Mouse (Mus musculus) midbrain, embryonic 16.5 days (tissue): Measurements from ENCODE around the gene Tectb. TPM values are rescaled to one million over a fixed set of nuclear protein-coding genes. Genes with fewer than 3 reads are reported as not detected.

Experiments used
- ATAC-seq: fragments of 200-750 bp; cut with Nextera tagmentation; 2 replicates; pipeline ENCODE4 v1.8.0; 2017; ENCODE audit warnings: moderate TSS enrichment
- H3K27ac ChIP-seq: fragments of 300-500 bp; sonication (generic); 2 replicates; pipeline ENCODE4 v1.5.1; 2014; ENCODE audit warnings: mild to moderate bottlenecking, low read length, mixed read lengths
- H3K27me3 ChIP-seq: fragments of 300-500 bp; sonication (generic); 2 replicates; pipeline ENCODE4 v1.6.1; 2014; ENCODE audit warnings: low read depth, low read length, mixed read lengths; ENCODE audit not compliant: control insufficient read depth, insufficient read depth
- H3K36me3 ChIP-seq: fragments of 300-500 bp; sonication (generic); 2 replicates; pipeline ENCODE4 v1.6.1; 2014; ENCODE audit warnings: mild to moderate bottlenecking, low read length, moderate library complexity, mixed read lengths; ENCODE audit not compliant: control insufficient read depth, insufficient read depth
- H3K4me1 ChIP-seq: fragments of 300-500 bp; sonication (generic); 2 replicates; pipeline ENCODE4 v1.6.1; 2014; ENCODE audit warnings: mild to moderate bottlenecking, low read length, mixed read lengths; ENCODE audit not compliant: control insufficient read depth, insufficient read depth
- H3K4me2 ChIP-seq: fragments of 300-500 bp; sonication (generic); 2 replicates; pipeline ENCODE4 v1.6.1; 2014; ENCODE audit warnings: mild to moderate bottlenecking, low read length, mixed read lengths
- H3K4me3 ChIP-seq: fragments of 300-500 bp; sonication (generic); 2 replicates; pipeline ENCODE4 v1.5.1; 2014; ENCODE audit warnings: low read depth, mild to moderate bottlenecking, low read length, moderate library complexity, mixed read lengths
- H3K9ac ChIP-seq: fragments of 300-500 bp; sonication (generic); 2 replicates; pipeline ENCODE4 v1.6.1; 2014; ENCODE audit warnings: low read depth, low read length, mixed read lengths
- H3K9me3 ChIP-seq: fragments of 300-500 bp; sonication (generic); replicated peaks from 2 replicates; pipeline ENCODE4 v1.6.1; 2014; ENCODE audit warnings: mild to moderate bottlenecking, low read length, mixed read lengths; ENCODE audit not compliant: control insufficient read depth, poor library complexity, severe bottlenecking
- WGBS: fragments of 180-500 bp; shearing (Covaris S2); extraction: QIAGEN DNeasy Blood & Tissue Kit; methylation state at CpG from one replicate; pipeline ENCODE4 v1.1.7; 2014; 5-methylcytosine and 5-hydroxymethylcytosine counted together
- polyA plus RNA-seq: library from polyadenylated mRNA; unstranded; fragments of >200 nt; fragmentation: Nextera tagmentation; extraction: Ambion mirVana; gene quantifications from 2 replicates; pipeline ENCODE4 v1.2.1, GENCODE M21; 2015

Gene Tectb
- polyA plus RNA-seq, 1 experiment from 2014 or later = 0.41 TPM

DNA sequence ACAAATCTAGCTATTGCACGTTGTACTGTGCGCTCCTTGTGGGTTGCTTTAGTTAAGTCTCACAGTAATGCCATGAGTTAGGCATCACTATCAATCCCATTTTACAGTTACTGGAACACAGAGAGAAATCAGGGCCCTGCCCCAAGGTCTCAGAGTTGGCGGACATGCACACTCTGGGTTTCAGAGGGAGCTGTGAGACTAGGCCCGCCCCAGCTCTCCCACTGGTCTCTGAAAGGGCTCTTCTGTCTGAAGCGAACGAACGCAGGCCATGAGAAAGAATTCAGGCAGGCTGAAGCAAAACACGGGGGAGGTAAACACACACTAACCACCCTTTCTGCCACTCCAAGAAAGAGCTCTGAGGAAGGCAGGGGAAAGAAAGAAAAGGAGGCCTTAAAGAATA is 21.9 kb upstream of the Tectb start:
- H3K9ac ChIP-seq = no peak overlapping the region
- H3K9me3 ChIP-seq = no peaks in the 10 kb centered on the region
- H3K4me3 ChIP-seq = no peak overlapping the region
- H3K36me3 ChIP-seq = no peaks in the 10 kb centered on the region
- ATAC-seq = no peak
- no peaks in the 10 kb centered on the region for H3K27me3 ChIP-seq
- no peak overlapping the region for H3K27ac ChIP-seq
- no peaks in the 10 kb centered on the region for H3K4me1 ChIP-seq
- no peak overlapping the region for H3K4me2 ChIP-seq
- 64% methylated on average over 8 of the region's 8 CpGs for WGBS

DNA sequence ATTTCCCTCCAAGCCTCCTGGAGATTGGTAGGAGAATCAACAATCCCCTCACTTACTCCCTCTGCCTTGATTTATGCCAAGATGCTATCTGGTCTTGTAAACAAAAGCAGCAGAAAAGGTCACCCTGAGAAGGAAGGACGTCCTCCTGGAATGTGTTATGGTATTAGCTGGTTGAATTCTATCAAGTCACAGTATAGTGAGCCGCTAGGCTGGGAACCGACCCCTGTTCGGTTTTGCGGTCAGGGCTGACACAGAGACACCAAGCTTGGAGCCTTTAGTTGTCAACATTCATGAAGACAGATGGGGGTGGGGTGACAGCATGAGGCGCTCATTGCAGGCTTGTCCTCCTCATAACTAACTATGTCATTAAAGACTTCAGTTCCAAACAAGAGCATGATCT is 20.7 kb upstream of the Tectb start:
- H3K9me3 ChIP-seq = no peaks in the 10 kb centered on the region
- no peak overlapping the region for H3K4me3 ChIP-seq
- H3K27me3 ChIP-seq = no peaks in the 10 kb centered on the region
- H3K4me2 ChIP-seq = no peak overlapping the region
- no peak overlapping the region for H3K9ac ChIP-seq
- H3K4me1 ChIP-seq = no peaks in the 10 kb centered on the region
- H3K27ac ChIP-seq = no peak overlapping the region
- WGBS = 90% methylated on average over 6 of the region's 6 CpGs
- no peak for ATAC-seq
- no peaks in the 10 kb centered on the region for H3K36me3 ChIP-seq

DNA sequence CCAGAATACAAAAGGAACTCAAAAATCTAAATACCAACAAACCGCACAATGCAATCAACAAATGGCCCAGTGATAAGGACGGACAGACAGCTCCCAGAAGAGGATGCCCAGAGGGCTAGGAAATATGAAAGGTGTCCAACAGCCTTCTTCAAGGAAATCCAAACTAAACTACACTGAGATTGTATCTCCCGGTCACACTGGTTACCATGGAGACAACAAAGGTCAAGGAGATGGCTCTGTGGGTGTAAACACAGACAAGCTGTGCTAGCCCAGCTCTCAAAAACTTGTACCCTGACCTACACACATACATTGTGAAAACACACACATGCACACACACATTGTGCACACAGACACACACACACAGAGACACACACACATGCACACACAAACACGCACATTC is 18.3 kb upstream of the Tectb start:
- Histone ChIP-seq H3K9me3 (no peaks in the 10 kb centered on the region), H3K9ac (no peak overlapping the region), H3K27me3 (no peaks in the 10 kb centered on the region), H3K27ac (no peak overlapping the region), H3K4me3 (no peak overlapping the region), H3K4me2 (no peak overlapping the region), H3K4me1 (no peaks in the 10 kb centered on the region), H3K36me3 (no peaks in the 10 kb centered on the region)
- ATAC-seq = no peak
- 72% methylated on average over 4 of the region's 4 CpGs for WGBS

GRCm38 (mm10) chr19:55164162-55164561 is 16.4 kb upstream of the Tectb start:
- Histone ChIP-seq H3K27me3 (no peaks in the 10 kb centered on the region), H3K4me1 (no peaks in the 10 kb centered on the region), H3K9ac (no peak overlapping the region), H3K4me3 (no peak overlapping the region), H3K36me3 (no peaks in the 10 kb centered on the region), H3K4me2 (no peak overlapping the region), H3K27ac (no peak overlapping the region), H3K9me3 (no peaks in the 10 kb centered on the region)
- no peak for ATAC-seq
- 88% methylated on average over 1 of the region's 1 CpGs for WGBS

DNA sequence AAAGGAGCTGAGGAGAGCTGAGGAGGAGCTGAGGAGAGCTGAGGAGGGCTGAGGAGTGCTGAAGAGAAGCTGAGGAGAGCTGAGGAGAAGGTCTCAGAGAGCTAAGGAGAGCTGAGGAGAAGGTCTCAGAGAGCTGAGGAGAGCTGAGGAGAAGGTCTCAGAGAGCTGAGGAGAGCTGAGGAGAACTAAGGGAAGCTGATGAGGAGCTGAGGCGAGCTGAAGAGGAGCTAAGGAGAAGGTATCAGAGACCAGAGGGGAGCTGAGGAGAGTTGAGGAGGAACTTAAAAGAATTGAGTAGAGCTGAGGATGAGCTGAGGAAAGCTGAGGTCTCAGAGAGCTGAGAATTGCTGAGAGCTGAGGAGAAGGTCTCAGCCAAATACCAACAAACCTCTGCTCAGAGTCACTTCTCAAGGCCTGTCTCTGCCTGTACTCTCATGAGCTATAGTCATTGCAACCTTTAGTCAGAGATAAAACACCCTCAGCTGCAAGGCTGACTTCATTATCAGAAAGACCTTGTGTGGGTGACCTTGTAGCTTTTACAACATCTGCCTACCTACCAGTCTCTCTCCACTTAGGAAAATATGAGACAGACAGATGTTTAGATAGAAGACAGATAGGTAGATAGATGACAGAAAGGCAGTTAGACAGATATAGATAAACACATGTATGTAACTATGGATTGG is 15.2 kb upstream of the Tectb start:
- Histone ChIP-seq H3K4me2 (no peak overlapping the region), H3K4me1 (no peaks in the 10 kb centered on the region), H3K36me3 (no peaks in the 10 kb centered on the region), H3K9me3 (0 out of 2 replicates have a peak, but pooled peaks cover 3% of the 10 kb centered on the region), H3K9ac (no peak overlapping the region), H3K4me3 (no peak overlapping the region), H3K27ac (no peak overlapping the region), H3K27me3 (no peaks in the 10 kb centered on the region)
- WGBS = 78% methylated on average over 1 of the region's 1 CpGs
- no peak for ATAC-seq

DNA sequence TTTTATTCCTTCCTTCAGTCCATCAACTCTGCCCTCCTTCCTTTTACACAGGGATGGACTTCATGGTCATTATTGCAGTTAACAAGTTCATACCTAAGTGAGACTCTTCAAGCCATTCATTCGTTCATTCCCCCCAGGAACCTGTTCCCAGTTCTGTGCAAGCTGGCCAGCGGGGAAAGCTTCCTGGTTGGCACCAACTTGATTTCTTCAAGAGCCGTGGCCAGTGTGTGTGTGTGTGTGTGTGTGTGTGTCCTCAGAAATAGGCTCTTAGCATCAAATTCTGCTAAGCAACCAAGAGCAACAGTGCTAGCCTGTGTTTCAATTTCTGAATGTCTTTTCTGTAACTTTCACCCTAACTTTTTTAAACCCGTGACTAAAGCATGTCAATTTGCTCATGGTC is 14.6 kb upstream of the Tectb start:
- Histone ChIP-seq H3K27ac (no peak overlapping the region), H3K36me3 (no peaks in the 10 kb centered on the region), H3K4me2 (no peak overlapping the region), H3K4me3 (no peak overlapping the region), H3K9me3 (0 out of 2 replicates have a peak, but pooled peaks cover 3% of the 10 kb centered on the region), H3K27me3 (no peaks in the 10 kb centered on the region), H3K4me1 (no peaks in the 10 kb centered on the region), H3K9ac (no peak overlapping the region)
- WGBS = 81% methylated on average over 4 of the region's 4 CpGs
- ATAC-seq = no peak

- no peak overlapping the region for H3K9ac ChIP-seq
- no peak overlapping the region for H3K4me3 ChIP-seq
- WGBS = 91% methylated on average over 2 of the region's 2 CpGs
- no peak overlapping the region for H3K27ac ChIP-seq
- no peak for ATAC-seq
- H3K9me3 ChIP-seq = 0 out of 2 replicates have a peak, but pooled peaks cover 3% of the 10 kb centered on the region
- no peaks in the 10 kb centered on the region for H3K36me3 ChIP-seq
- no peak overlapping the region for H3K4me2 ChIP-seq
- no peaks in the 10 kb centered on the region for H3K4me1 ChIP-seq
- H3K27me3 ChIP-seq = no peaks in the 10 kb centered on the region
Observed at GRCm38 (mm10) chr19:55166741-55167140, 13.8 kb upstream of the Tectb start.

GRCm38 (mm10) chr19:55167741-55168140 is 12.8 kb upstream of the Tectb start:
- Histone ChIP-seq H3K27ac (no peak overlapping the region), H3K36me3 (no peaks in the 10 kb centered on the region), H3K4me1 (no peaks in the 10 kb centered on the region), H3K9ac (no peak overlapping the region), H3K4me2 (no peak overlapping the region), H3K4me3 (no peak overlapping the region), H3K9me3 (0 out of 2 replicates have a peak, but pooled peaks cover 3% of the 10 kb centered on the region), H3K27me3 (no peaks in the 10 kb centered on the region)
- no peak for ATAC-seq
- 62% methylated on average over 2 of the region's 2 CpGs for WGBS

- WGBS = 82% methylated on average over 6 of the region's 6 CpGs
- ATAC-seq = no peak
- no peak overlapping the region for H3K27ac ChIP-seq
Observed at GRCm38 (mm10) chr19:55168360-55168759, 12.2 kb upstream of the Tectb start.

More at GRCm38 (mm10) chr19:55168360-55168759, 12.2 kb upstream of the Tectb start:
- H3K9ac ChIP-seq = no peak overlapping the region
- no peaks in the 10 kb centered on the region for H3K4me1 ChIP-seq
- no peaks in the 10 kb centered on the region for H3K27me3 ChIP-seq
- no peaks in the 10 kb centered on the region for H3K36me3 ChIP-seq
- no peak overlapping the region for H3K4me3 ChIP-seq
- H3K9me3 ChIP-seq = 0 out of 2 replicates have a peak, but pooled peaks cover 3% of the 10 kb centered on the region
- H3K4me2 ChIP-seq = no peak overlapping the region
